Mouse (Mus musculus): Measurements from ENCODE around the gene Shroom4.
A peak's percentile ranks its signal among the peaks of the same experiment; 100 is the strongest.

The Shroom4 gene

GRCm38 (mm10) chrX:6496374-6496773 lies 96.7 kb downstream of the Shroom4 start:
- no peak for DNase-seq

- no peak for DNase-seq
Observed at GRCm38 (mm10) chrX:6501850-6502249, 102.2 kb downstream of the Shroom4 start.

GRCm38 (mm10) chrX:6517217-6517616 lies 117.6 kb downstream of the Shroom4 start:
- DNase-seq, result no peak

GRCm38 (mm10) chrX:6518421-6518820 lies 118.8 kb downstream of the Shroom4 start:
- no peak for DNase-seq

- no peak for DNase-seq
Observed at GRCm38 (mm10) chrX:6522935-6523334, 123.3 kb downstream of the Shroom4 start.

GRCm38 (mm10) chrX:6536636-6537035 lies 137.0 kb downstream of the Shroom4 start:
- no peak for DNase-seq

GRCm38 (mm10) chrX:6537689-6538088 lies 138.0 kb downstream of the Shroom4 start:
- DNase-seq, result no peak

- no peak for DNase-seq
Observed at GRCm38 (mm10) chrX:6565066-6565465, 165.4 kb downstream of the Shroom4 start.

GRCm38 (mm10) chrX:6574511-6574910 lies 174.9 kb downstream of the Shroom4 start:
- no peak for DNase-seq

- peak; percentile 4 for DNase-seq
Observed at GRCm38 (mm10) chrX:6577001-6577400, 177.3 kb downstream of the Shroom4 start.

- DNase-seq, result no peak
Observed at GRCm38 (mm10) chrX:6580671-6581070, 181.0 kb downstream of the Shroom4 start.

- no peak for DNase-seq
Observed at GRCm38 (mm10) chrX:6581181-6581580, 181.5 kb downstream of the Shroom4 start.

GRCm38 (mm10) chrX:6582646-6583045 lies 183.0 kb downstream of the Shroom4 start:
- DNase-seq, result no peak

GRCm38 (mm10) chrX:6594183-6594582 lies 194.5 kb downstream of the Shroom4 start:
- DNase-seq, result no peak

GRCm38 (mm10) chrX:6654024-6654423 lies 254.4 kb downstream of the Shroom4 start:
- DNase-seq, result peak; percentile 11

GRCm38 (mm10) chrX:6658820-6659324 lies 259.2 kb downstream of the Shroom4 start:
- DNase-seq, result no peak
